Mouse (Mus musculus) telencephalon, adult 2 months (tissue): ENCODE measurements around the gene Masp1.

ENCODE experiments used
- DNase-seq: peaks from one replicate; pipeline ENCODE4 v3.0.0-alpha.2; 2011; ENCODE audit warnings: low read depth, low spot score

Masp1 gene

GRCm38 (mm10) chr16:23463671-23464347 is 56.8 kb downstream of the Masp1 start:
- no peak for DNase-seq

- no peak for DNase-seq
Observed at GRCm38 (mm10) chr16:23458906-23459588, 61.6 kb downstream of the Masp1 start.

GRCm38 (mm10) chr16:23457338-23457737 is 63.3 kb downstream of the Masp1 start:
- no peak for DNase-seq

- DNase-seq, result no peak
Observed at GRCm38 (mm10) chr16:23456534-23456933, 64.1 kb downstream of the Masp1 start.

- no peak for DNase-seq
Observed at GRCm38 (mm10) chr16:23454376-23454775, 66.2 kb downstream of the Masp1 start.

- peak; percentile 10 for DNase-seq
Observed at GRCm38 (mm10) chr16:23452476-23452875, 68.1 kb downstream of the Masp1 start.

- no peak for DNase-seq
Observed at GRCm38 (mm10) chr16:23450816-23451215, 69.8 kb downstream of the Masp1 start.

- no peak for DNase-seq
Observed at GRCm38 (mm10) chr16:23449946-23450345, 70.7 kb downstream of the Masp1 start.

GRCm38 (mm10) chr16:23444231-23444630 is 76.4 kb downstream of the Masp1 start:
- no peak for DNase-seq

- DNase-seq, result no peak
Observed at GRCm38 (mm10) chr16:23437404-23438166, 83.0 kb downstream of the Masp1 start.

- no peak for DNase-seq
Observed at GRCm38 (mm10) chr16:23429991-23430390, 90.6 kb downstream of the Masp1 start.

GRCm38 (mm10) chr16:23428647-23429319 is 91.8 kb downstream of the Masp1 start, which contains the start of gene Rtp1:
Gene Rtp1 (plus strand): TSS chr16:23429133.
- no peak for DNase-seq

- DNase-seq, result no peak
Observed at GRCm38 (mm10) chr16:23427701-23428100, 92.9 kb downstream of the Masp1 start.

GRCm38 (mm10) chr16:23423825-23424224 is 96.8 kb downstream of the Masp1 start:
- no peak for DNase-seq

GRCm38 (mm10) chr16:23419565-23420085 is 101.0 kb downstream of the Masp1 start:
- DNase-seq, result no peak

- no peak for DNase-seq
Observed at GRCm38 (mm10) chr16:23417456-23418240, 103.0 kb downstream of the Masp1 start.

GRCm38 (mm10) chr16:23416657-23417293 is 103.8 kb downstream of the Masp1 start:
- no peak for DNase-seq

- DNase-seq, result no peak
Observed at GRCm38 (mm10) chr16:23416261-23416656, 104.4 kb downstream of the Masp1 start.

- DNase-seq, result peak; percentile 6
Observed at GRCm38 (mm10) chr16:23412930-23413329, 107.7 kb downstream of the Masp1 start.

- peak; percentile 39 for DNase-seq
Observed at GRCm38 (mm10) chr16:23403008-23403755, 117.4 kb downstream of the Masp1 start.
